Mouse (Mus musculus): Measurements from ENCODE around the gene Fuom. TPM values are rescaled to one million over a fixed set of nuclear protein-coding genes. Genes with fewer than 3 reads are reported as not detected.
"Not testable (repeated sequence)": the region's sequence is repeated elsewhere in the genome, so short reads cannot be mapped to it uniquely, and the experiment has no call there.

The Fuom gene
- total RNA-seq (2021) = 10 to 100 TPM; 51.9 to 52.7 TPM
- long read RNA-seq, experiment 1, transcript Fuom-201 (6 exons, 685 nt) = major isoform, 8 of 12 reads
- long read RNA-seq, experiment 1, partial matches to known transcripts = 0 of 12 reads
- long read RNA-seq, experiment 1, other reads (novel, unspliced or antisense) = 3 of 12 reads
- long read RNA-seq, experiment 2, partial matches to known transcripts = 2 of 14 reads
- long read RNA-seq, experiment 2, other reads (novel, unspliced or antisense) = 4 of 14 reads

DNA sequence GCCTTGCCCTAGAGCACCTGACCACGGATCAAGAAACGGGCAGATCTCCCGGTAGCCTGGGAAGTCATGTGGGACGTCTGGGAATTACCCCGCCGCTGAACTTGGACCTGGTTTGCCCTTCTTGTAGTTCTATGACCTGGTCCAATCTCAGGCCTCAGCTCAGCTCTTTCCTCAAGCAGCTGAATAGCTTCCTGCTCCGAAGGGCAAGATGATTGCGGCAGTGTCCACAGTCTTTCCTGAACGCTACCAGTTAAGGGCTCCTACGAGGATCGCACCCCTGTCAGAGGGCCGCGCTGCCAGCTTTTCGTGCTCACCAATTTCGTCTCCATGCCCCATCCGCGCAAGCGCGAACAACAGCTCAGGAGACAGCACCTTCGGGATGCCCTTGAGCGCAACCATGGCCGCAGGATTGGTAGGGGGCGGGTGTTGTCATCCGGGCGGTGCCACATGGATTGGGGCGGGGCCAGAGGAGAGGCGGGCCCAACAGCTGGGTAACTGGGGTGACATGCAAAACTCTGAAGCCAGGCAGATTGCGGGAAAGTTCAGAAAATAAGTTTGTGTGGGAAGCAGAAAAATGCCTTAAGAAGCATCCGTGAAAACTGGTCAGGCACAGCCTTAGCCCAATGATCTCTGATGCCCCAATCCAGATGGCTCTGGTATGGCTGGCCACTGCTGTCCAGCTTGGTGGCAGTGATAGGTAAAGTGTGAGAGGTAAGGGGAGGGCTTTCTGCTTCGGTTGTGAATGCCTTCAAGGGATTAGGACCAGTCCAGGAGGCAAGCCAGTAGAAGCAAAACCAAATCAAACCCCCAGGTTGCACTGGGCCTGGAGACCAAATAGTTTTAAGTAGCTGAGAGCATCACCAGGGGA is at the start of gene Fuom:
Fuom (minus strand) TSS at position 449 of the 868 bp plus-strand sequence.
- DNase-seq (ENCODE audit: extremely low spot score in 1 of 2, low spot score in 2 of 2) = peak; percentile 79 to 83
- intact Hi-C loops (cut with DNase I) = loop anchor here (1.0 to 2.0 kb wide), 3 partner anchors 21 to 35 kb away; partner anchors contain the start of gene Mtg1
- no peak for TF ChIP-seq CTCF (IDR thresholded peaks at IDR 0.05)

DNA sequence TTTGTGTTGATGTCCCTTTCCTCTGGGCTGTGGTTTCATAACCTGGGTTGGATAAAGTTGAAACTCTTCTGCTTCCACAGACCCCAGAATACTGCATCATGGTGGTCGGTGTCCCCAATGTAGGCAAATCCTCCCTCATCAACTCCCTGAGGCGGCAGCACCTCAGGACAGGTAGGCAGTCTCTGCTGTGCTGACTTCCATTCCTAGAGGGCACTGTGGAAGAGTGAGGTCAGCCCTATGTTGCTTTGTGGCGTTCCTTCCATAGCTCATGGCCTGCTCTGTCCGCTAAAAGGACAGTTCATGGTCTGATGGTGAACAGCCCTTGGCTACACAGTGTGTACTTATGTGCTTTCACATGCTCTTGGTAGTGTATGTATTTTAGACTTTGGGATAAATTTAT is 42.3 kb upstream of the Fuom start:
- no peak overlapping the region for H3K4me3 ChIP-seq
- peak; percentile 43 for TF ChIP-seq CTCF (IDR thresholded peaks at IDR 0.05)
- intact Hi-C loops (cut with DNase I) = loop anchor here (5.0 kb wide), 1 partner anchor 177 kb away; no protein-coding TSS in a partner anchor
- no peak for DNase-seq (ENCODE audit: extremely low spot score in 1 of 2, low spot score in 2 of 2)
- H3K27ac ChIP-seq = no peak overlapping the region

More for the DNA sequence above, at the start of gene Fuom:
- Histone ChIP-seq H3K4me3 (peak within 1 kb of the TSS; percentile 62), H3K27ac (peak within 1 kb of the TSS; percentile 86)

DNA sequence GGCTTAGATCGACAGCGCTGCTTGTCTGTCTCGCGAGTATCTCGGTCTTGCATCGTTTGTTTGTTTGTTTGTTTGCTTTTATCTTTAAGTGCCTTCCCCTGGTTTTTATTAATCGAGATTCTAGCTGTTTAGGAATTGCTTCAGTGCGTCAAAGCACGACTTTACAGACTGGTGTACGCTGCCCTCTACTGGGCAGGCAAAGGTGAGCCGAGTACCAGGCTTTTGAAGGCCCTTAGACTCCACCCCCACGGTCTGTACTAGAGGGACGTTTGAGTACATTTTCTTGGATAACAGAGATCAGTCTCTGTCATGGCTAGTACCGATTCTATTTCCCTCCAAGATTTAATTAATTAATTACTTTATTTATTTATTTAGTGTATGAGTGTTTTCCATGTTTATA is 39.1 kb upstream of the Fuom start:
- intact Hi-C loops (cut with DNase I) = loop anchor here (1.0 to 5.0 kb wide), 2 partner anchors 63 to 174 kb away; no protein-coding TSS in a partner anchor
- Histone ChIP-seq H3K4me3 (0 out of 2 replicates have a peak overlapping the region, but pooled peaks have one; percentile 22), H3K27ac (no peak overlapping the region)
- TF ChIP-seq CTCF (IDR thresholded peaks at IDR 0.05) = peak; percentile 78
- DNase-seq (ENCODE audit: extremely low spot score in 1 of 2, low spot score in 2 of 2) = peak; percentile 48 to 57

DNA sequence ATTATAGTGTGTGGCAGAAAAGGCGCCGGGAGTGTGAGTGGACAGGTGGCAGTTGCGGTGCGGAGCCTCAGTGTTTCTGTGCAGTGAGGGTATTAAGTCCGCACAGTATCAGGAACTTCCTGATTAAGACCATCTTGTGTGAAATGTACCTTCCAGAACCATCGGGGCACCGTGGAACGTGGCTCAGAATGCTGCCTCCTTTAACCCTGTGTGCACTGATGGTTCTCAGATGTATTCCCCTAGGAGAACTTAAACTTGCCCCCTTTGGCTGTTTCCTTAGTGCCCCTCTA is 35.7 kb upstream of the Fuom start:
- intact Hi-C loops (cut with DNase I) = no loop called here
- no peak for DNase-seq (ENCODE audit: extremely low spot score in 1 of 2, low spot score in 2 of 2)
- peak overlapping the region; percentile 80 for H3K4me3 ChIP-seq
- no peak for TF ChIP-seq CTCF (IDR thresholded peaks at IDR 0.05)
- peak overlapping the region; percentile 96 for H3K27ac ChIP-seq

DNA sequence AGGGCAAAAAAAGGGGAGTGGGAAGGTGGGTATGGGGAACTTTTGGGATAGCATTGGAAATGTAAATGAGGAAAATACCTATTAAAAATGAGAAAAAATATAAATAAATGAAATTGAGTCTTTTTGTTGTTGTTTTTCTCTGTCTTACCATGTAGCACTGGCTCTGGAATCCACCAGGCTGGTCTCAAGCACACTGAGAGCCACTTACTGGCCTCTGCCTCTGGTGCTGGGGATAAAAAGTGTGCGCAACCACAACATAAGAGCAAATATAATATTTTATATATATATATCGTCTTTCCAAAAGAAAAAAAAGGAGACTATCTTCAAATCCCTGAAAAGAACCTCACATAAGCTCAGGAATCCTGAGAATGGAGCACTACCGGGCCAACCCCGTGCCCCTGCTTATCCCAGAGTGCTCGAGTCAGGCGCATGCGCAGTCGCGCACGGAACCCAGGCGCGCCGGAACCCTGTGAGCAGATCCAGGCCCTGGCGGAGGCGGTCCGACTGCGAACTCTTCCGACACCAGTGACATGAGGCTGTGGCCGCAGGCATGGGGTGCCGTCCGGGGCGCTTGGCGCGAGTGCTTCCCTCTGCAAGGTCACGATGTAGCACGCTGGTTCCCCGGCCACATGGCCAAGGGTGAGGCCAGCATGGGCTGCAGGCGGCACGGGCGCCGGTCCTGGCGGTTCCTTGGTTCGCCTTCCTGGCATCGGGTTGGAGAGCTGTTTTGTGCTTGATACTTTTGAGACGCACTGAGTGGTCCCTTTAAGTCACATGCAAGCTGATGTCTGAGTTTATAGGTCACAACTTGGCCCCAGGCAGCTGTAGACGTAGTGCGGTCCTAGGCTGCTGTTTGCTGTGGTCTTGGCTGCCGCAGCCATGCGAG is 35.1 kb upstream of the Fuom start, which contains the start of gene Mtg1:
Mtg1 (plus strand) TSS at position 430 of the 886 bp plus-strand sequence.
- intact Hi-C loops (cut with DNase I) = loop anchor here (1.0 kb wide), 1 partner anchor 35 kb away; the partner anchor contains the start of gene Fuom
- TF ChIP-seq CTCF (IDR thresholded peaks at IDR 0.05) = no peak
- Histone ChIP-seq H3K27ac (peak within 1 kb of the TSS; percentile 96), H3K4me3 (peak within 1 kb of the TSS; percentile 80)
- DNase-seq (ENCODE audit: extremely low spot score in 1 of 2, low spot score in 2 of 2) = peak; percentile 97 to 98

DNA sequence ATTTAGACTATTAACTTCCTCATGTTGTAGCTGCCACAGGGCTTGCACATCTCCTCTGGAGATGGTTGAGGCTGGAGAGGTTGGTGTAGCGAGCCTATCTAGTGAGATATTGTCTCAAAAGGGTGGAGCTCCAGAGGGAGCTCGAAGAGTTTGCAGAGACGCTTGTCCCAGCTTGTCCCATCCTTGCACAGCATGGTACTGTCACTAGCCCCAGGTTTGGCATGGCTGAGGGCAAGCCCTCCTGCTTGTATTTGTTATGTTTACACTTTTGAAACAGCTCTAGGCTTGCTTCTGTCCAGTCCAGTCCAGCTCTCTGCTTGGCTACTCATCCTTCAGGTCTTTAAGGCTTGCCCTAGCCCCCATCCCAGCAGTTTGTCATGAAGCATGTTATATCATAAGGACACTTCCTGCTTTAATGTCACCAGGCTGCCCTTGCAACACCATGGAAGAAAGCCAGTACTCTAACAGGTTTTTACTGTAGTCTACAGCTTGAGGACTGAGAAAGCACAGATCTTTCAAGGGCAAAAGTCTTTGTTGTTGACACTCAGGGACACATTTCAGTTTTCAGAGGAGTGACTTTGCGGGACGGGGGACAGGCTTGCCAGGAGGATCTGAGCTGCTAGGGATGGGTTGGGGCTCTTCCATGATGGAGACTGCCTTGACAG is 33.0 kb upstream of the Fuom start:
- no peak overlapping the region for H3K27ac ChIP-seq
- intact Hi-C loops (cut with DNase I) = no loop called here
- no peak overlapping the region for H3K4me3 ChIP-seq
- TF ChIP-seq CTCF (IDR thresholded peaks at IDR 0.05) = no peak
- DNase-seq (ENCODE audit: extremely low spot score in 1 of 2, low spot score in 2 of 2) = no peak

DNA sequence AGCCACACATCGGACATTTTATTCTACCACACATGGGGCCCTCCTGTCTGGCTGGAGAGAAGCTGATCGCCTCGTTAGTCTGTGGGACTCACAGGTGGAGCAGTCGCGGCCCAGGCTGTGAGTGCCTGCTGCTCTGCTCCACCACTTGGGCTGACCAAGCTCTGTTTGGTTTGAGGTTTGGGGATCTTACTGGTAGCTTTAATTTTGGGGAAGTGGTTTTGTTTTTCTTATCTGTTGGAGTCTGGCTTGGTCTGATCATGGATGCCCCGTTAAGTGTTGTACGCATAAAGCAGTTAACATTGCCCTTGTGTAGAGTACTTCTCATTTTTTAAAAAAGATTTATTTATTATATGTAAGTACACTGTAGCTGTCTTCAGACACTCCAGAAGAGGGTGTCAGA is 31.8 kb upstream of the Fuom start:
- H3K4me3 ChIP-seq; H3K27ac ChIP-seq; intact Hi-C loops (cut with DNase I); DNase-seq (ENCODE audit: extremely low spot score in 1 of 2, low spot score in 2 of 2): not testable (repeated sequence)

DNA sequence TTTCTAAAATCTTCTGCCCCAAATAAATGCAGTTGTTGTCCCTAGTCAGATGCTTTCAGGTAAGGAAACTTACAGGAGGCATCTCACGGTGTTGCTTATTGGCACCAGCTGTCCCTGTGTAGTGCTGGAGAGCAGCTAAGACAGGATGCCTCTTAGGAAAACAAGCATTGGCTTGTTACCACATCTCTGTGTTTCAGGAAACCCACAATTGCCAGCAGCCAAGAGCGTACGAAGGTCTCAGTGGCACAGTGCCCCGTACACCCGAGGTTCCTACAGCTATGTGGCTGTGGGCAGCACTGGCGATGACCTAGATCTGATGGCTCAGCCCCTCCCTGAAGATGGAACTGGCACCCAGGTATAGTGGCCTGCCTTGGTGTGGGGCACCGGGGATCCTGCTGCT is 29.9 kb upstream of the Fuom start:
- DNase-seq (ENCODE audit: extremely low spot score in 1 of 2, low spot score in 2 of 2); H3K27ac ChIP-seq; H3K4me3 ChIP-seq; intact Hi-C loops (cut with DNase I): not testable (repeated sequence)

DNA sequence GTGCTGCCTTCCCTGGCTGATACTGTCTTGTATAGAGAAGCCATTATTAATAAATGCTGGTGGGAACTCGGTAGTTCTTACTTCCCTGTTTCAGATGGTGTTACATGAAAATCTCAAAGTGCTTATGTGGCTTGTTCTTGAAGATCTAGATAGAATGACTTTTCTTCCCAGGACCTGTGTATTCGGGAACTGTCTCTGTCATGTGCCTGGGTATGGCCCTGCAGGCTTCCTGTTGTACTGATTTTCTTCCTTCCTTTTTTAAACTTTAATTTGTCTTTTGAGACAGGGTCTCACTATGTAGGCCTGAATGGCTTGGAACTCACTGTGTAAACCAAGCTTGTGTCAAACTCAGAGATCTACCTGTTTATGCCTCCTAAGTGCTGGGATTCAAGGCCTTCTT is 25.7 kb upstream of the Fuom start:
- TF ChIP-seq CTCF (IDR thresholded peaks at IDR 0.05) = no peak
- Histone ChIP-seq H3K27ac (no peak overlapping the region), H3K4me3 (no peak overlapping the region)
- no peak for DNase-seq (ENCODE audit: extremely low spot score in 1 of 2, low spot score in 2 of 2)
- intact Hi-C loops (cut with DNase I) = no loop called here

DNA sequence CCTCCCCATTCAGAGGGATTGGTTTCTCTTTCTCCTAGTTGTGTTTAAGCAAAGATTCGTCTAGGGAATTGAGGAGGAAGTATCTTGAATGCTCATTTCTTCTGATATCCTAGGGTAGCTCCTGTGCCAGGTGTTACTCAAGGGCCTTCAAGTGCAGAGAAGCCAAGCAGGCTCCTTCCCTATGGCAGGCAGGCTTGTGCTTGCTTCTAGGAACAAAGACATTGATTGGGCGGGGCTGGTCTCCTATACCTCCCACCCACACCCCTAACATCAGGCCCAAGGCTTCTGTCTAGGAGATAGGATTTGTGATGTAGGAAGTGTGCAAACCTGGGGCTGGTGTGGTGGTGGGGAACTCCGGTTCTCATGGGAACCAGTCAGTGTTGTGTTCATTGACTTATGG is 24.7 kb upstream of the Fuom start:
- no peak overlapping the region for H3K4me3 ChIP-seq
- no peak overlapping the region for H3K27ac ChIP-seq
- intact Hi-C loops (cut with DNase I) = no loop called here
- DNase-seq (ENCODE audit: extremely low spot score in 1 of 2, low spot score in 2 of 2) = no peak
- no peak for TF ChIP-seq CTCF (IDR thresholded peaks at IDR 0.05)

DNA sequence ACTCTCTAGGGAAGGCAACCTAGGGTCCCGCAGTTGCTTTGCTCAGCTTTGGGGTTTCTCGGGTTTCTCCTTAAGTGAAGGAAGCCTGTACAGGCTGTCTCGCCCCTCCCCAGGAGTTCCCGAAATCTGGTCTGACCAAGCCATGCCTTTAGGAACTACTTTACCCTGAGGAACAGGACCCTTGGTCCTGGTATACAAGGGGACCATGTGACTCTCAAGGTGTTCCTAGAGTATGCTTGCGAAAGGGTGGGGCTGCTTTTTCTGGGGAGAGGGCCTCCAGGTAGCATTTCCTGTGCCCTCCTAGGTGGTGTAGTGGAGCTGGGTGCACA is 23.7 kb upstream of the Fuom start:
- intact Hi-C loops (cut with DNase I) = no loop called here
- DNase-seq (ENCODE audit: extremely low spot score in 1 of 2, low spot score in 2 of 2) = no peak
- H3K27ac ChIP-seq = peak overlapping the region; percentile 84
- no peak for TF ChIP-seq CTCF (IDR thresholded peaks at IDR 0.05)
- H3K4me3 ChIP-seq = peak overlapping the region; percentile 97
